Mouse (Mus musculus) bone marrow, adult 2 months (tissue): ENCODE measurements around the gene Ucp1.

Experiments used
- CTCF ChIP-seq: fragments of 200-500 bp; IDR thresholded peaks from 2 replicates; pipeline ENCODE4 v1.5.1; 2011; ENCODE audit warnings: low read length, control low read depth; ENCODE audit not compliant: control insufficient read depth, insufficient read depth
- POLR2A ChIP-seq: fragments of 200-500 bp; IDR thresholded peaks from 2 replicates; pipeline ENCODE4 v1.6.1; 2011; ENCODE audit warnings: low read depth, mild to moderate bottlenecking, control low read depth, low read length, borderline replicate concordance; ENCODE audit not compliant: control insufficient read depth

DNA sequence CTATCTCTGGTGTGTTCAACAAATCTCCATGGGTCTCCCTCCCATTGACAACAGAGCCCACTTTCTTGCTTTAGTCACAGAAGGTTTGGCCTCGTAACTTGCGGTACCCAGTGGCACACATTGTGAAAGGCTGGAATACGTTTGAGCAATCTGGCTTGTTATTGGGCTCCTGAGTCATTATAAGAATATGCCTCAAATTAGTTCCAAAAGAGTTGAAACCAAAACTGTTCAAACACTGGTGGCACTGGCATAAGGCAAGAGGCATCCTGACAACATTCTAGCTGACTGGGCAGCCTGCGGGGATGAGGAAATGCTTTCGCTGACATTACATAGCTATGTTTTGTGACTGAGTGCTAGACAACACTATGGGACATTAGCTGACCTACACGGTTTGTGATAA is 19.7 kb downstream of the Ucp1 start:
- TF ChIP-seq CTCF (no peak), POLR2A (no peak)
